Comparison of ENCODE assay signal across 26 mouse cellular contexts in the genomic region with DNA sequence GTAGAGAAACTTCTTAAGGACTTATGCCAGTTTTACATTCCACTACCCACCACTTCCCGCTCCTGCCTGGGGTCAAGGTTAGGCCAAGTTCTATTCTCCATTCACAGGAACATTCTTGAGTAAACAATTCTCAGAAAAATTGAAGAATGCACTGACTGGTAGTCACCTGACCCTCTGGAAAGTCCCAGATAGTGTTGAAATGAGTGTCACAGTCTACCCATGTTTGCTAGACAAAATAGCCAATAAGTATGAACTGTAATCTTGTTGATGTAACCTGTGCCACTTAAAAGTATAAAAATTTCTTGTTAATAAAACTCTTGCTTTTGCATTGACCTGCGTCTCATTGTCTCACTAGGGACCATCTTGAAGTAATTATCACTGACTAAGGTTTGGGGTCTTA.
"Had no signal": no experiment of that assay in that cellular context is flagged by ENCODE, and none has a peak within 500 bp of the region (broad histone marks: within the 10 kb centered on the region; RNA-seq: fewer than 3 reads in every experiment).

No protein-coding gene starts in this region.

- DNase-seq: cerebellum, adult 9-11 months; cerebellum, postnatal 10 days; cerebellum, postnatal 14 days; cerebellum, postnatal 25 days; cerebellum, postnatal 36 days; embryo, embryonic 11 days; forebrain, postnatal 0 days; gastrocnemius, adult 2 months; gastrocnemius, postnatal 10 days; gastrocnemius, postnatal 14 days; gastrocnemius, postnatal 25 days; gastrocnemius, postnatal 36 days; heart, adult 11 months; heart, adult 18-20 months; heart, adult 2 months had no signal

- H3K4me2 ChIP-seq: embryonic facial prominence, embryonic 12.5 days; embryonic facial prominence, embryonic 13.5 days; embryonic facial prominence, embryonic 15.5 days; forebrain, embryonic 12.5 days; forebrain, embryonic 13.5 days; forebrain, embryonic 15.5 days had no signal

- H3K9me3 ChIP-seq: embryonic facial prominence, embryonic 12.5 days; embryonic facial prominence, embryonic 13.5 days; embryonic facial prominence, embryonic 15.5 days; forebrain, embryonic 15.5 days had no signal

- H3K9ac ChIP-seq: embryonic facial prominence, embryonic 12.5 days; embryonic facial prominence, embryonic 13.5 days; embryonic facial prominence, embryonic 15.5 days; forebrain, embryonic 12.5 days; forebrain, embryonic 13.5 days; forebrain, embryonic 15.5 days; forebrain, postnatal 0 days had no signal

- H3K27me3 ChIP-seq: embryonic facial prominence, embryonic 12.5 days; embryonic facial prominence, embryonic 13.5 days; embryonic facial prominence, embryonic 15.5 days; forebrain, embryonic 12.5 days; forebrain, embryonic 13.5 days; forebrain, embryonic 15.5 days had no signal

- H3K36me3 ChIP-seq: embryonic facial prominence, embryonic 10.5 days; embryonic facial prominence, embryonic 12.5 days; embryonic facial prominence, embryonic 13.5 days; embryonic facial prominence, embryonic 15.5 days; forebrain, embryonic 10.5 days; forebrain, embryonic 12.5 days; forebrain, embryonic 15.5 days had no signal

- H3K27ac ChIP-seq: embryonic facial prominence, embryonic 10.5 days; embryonic facial prominence, embryonic 12.5 days; embryonic facial prominence, embryonic 13.5 days; embryonic facial prominence, embryonic 15.5 days; forebrain, embryonic 10.5 days; forebrain, embryonic 12.5 days; forebrain, embryonic 13.5 days; forebrain, embryonic 15.5 days; gastrocnemius, adult 2 months; heart, adult 2 months had no signal

- H3K4me1 ChIP-seq: embryonic facial prominence, embryonic 10.5 days; embryonic facial prominence, embryonic 12.5 days; embryonic facial prominence, embryonic 13.5 days; embryonic facial prominence, embryonic 15.5 days; forebrain, embryonic 10.5 days; forebrain, embryonic 12.5 days; forebrain, embryonic 13.5 days; forebrain, embryonic 15.5 days had no signal

- ATAC-seq: forebrain, embryonic 13.5 days; forebrain, embryonic 14.5 days; forebrain, embryonic 15.5 days; forebrain, embryonic 16.5 days; forebrain, postnatal 0 days had no signal

- H3K4me3 ChIP-seq: embryonic facial prominence, embryonic 10.5 days; embryonic facial prominence, embryonic 12.5 days; embryonic facial prominence, embryonic 13.5 days; embryonic facial prominence, embryonic 15.5 days; erythroblast, embryonic 14.5 days; forebrain, embryonic 10.5 days; forebrain, embryonic 12.5 days; forebrain, embryonic 13.5 days; forebrain, embryonic 15.5 days; gastrocnemius, adult 2 months; heart, adult 2 months had no signal
